Mouse (Mus musculus): ENCODE results near the gene Bahcc1. TPM values are rescaled to one million over a fixed set of nuclear protein-coding genes. Genes with fewer than 3 reads are reported as not detected.

Bahcc1 gene
- polyA plus RNA-seq, 1 experiment from 2014 or later: 8.2 TPM

DNA sequence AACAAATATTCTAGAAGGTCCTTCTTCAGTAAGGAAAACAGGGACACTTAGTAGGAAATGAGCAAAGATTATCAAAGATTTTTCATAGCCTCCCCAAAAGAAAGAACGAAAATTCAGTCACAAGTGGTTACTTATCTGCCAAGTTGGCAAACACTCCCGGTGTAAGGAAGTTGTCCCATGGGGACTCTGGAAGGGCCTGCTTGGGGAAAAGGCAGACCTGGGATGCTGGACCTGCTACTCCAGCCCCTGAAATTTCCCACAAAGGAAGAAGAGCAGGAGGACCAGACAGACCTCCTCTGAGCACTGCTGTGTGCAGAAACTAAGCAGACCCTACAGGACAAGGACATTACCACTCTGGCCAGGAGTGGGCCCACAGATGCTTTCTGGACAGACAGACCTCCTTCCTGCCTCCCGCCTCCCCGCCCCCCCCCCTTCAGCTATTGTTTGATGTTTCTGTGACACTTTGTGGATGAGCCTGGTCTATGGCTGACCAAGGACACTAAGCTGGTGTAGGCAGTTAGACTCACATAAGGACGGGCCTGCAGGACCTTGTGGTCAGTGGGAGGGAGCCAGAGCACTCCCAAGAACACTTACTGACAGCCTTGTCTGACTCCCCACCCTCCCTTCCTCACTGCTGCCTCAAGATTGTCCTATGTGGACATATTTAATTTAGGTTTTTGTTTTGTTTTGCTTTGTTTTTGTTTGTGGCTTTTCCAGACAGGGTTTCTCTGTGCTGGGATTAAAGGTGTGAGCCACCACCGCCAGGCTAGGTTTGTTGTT is 81.3 kb downstream of the Bahcc1 start:
- Histone ChIP-seq H3K4me3 (replicated peaks; ENCODE audit: low read depth, low read length) (no peak overlapping the region), H3K27ac (no peak overlapping the region), H3K27me3 (ENCODE audit: insufficient read depth, low read length) (no peaks in the 10 kb centered on the region), H3K9me3 (replicated peaks; ENCODE audit: low read length) (no peaks in the 10 kb centered on the region), H3K36me3 (ENCODE audit: insufficient read depth, low read length) (no peaks in the 10 kb centered on the region), H3K4me2 (ENCODE audit: low read length) (no peak overlapping the region), H3K4me1 (replicated peaks; ENCODE audit: insufficient read depth, low read length) (peaks cover 18% of the 10 kb centered on the region; the same call in 1 of the 2 replicates), H3K9ac (ENCODE audit: low read depth, low read length) (no peak overlapping the region)
- 62% methylated on average over 6 of the region's 6 CpGs for WGBS
- ATAC-seq (replicated peaks; ENCODE audit: low FRiP score, low read depth) (no peak), DNase-seq (ENCODE audit: low spot score) (no peak)
- TF ChIP-seq CTCF (IDR thresholded peaks at IDR 0.05; ENCODE audit: low read depth): no peak

- peaks cover 18% of the 10 kb centered on the region; the same call in 1 of the 2 replicates for H3K4me1 ChIP-seq (replicated peaks; ENCODE audit: insufficient read depth, low read length)
- H3K4me3 ChIP-seq (replicated peaks; ENCODE audit: low read depth, low read length): no peak overlapping the region
- DNase-seq (ENCODE audit: low spot score) (no peak), ATAC-seq (replicated peaks; ENCODE audit: low FRiP score, low read depth) (no peak)
- 65% methylated on average over 16 of the region's 16 CpGs for WGBS
- no peak overlapping the region for H3K27ac ChIP-seq
- no peaks in the 10 kb centered on the region for H3K27me3 ChIP-seq (ENCODE audit: insufficient read depth, low read length)
- H3K9me3 ChIP-seq (replicated peaks; ENCODE audit: low read length): no peaks in the 10 kb centered on the region
- H3K9ac ChIP-seq (ENCODE audit: low read depth, low read length): no peak overlapping the region
- H3K4me2 ChIP-seq (ENCODE audit: low read length): 0 out of 2 replicates have a peak overlapping the region, but pooled peaks have one; percentile 87
- no peaks in the 10 kb centered on the region for H3K36me3 ChIP-seq (ENCODE audit: insufficient read depth, low read length)
- no peak for TF ChIP-seq CTCF (IDR thresholded peaks at IDR 0.05; ENCODE audit: low read depth)
Measured at GRCm38 (mm10) chr11:120314721-120315415, 82.1 kb downstream of the Bahcc1 start.

DNA sequence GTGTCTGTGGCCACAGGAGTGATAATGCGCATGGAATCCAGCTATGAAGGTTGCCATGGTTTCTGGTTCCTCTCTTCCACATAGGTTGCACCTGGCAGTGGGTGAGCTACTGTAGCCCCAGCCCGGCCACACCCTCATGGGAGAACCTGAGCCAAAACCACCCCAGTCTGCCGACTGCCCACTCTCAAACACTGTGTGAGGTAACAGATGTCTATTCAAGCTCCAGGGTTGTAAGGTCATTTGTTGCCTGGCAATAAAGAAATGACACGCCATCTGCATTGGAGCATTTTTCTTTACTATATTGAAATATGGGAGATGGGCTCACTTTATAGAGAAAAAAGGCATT is 82.6 kb downstream of the Bahcc1 start:
- Histone ChIP-seq H3K27me3 (ENCODE audit: insufficient read depth, low read length) (no peaks in the 10 kb centered on the region), H3K36me3 (ENCODE audit: insufficient read depth, low read length) (no peaks in the 10 kb centered on the region), H3K9ac (ENCODE audit: low read depth, low read length) (no peak overlapping the region), H3K4me1 (replicated peaks; ENCODE audit: insufficient read depth, low read length) (peaks cover 18% of the 10 kb centered on the region; the same call in 1 of the 2 replicates), H3K27ac (peak overlapping the region; percentile 97; the same call in 1 of the 2 replicates), H3K4me3 (replicated peaks; ENCODE audit: low read depth, low read length) (no peak overlapping the region), H3K9me3 (replicated peaks; ENCODE audit: low read length) (no peaks in the 10 kb centered on the region), H3K4me2 (ENCODE audit: low read length) (peak overlapping the region; percentile 87)
- DNase-seq (ENCODE audit: low spot score) (no peak), ATAC-seq (replicated peaks; ENCODE audit: low FRiP score, low read depth) (no peak)
- WGBS: 30% methylated on average over 4 of the region's 4 CpGs
- no peak for TF ChIP-seq CTCF (IDR thresholded peaks at IDR 0.05; ENCODE audit: low read depth)

GRCm38 (mm10) chr11:120315832-120316689 is 83.3 kb downstream of the Bahcc1 start:
- DNase-seq (ENCODE audit: low spot score) (peak; percentile 98), ATAC-seq (replicated peaks; ENCODE audit: low FRiP score, low read depth) (peak; percentile 93)
- no peak for TF ChIP-seq CTCF (IDR thresholded peaks at IDR 0.05; ENCODE audit: low read depth)
- WGBS: 4% methylated on average over 34 of the region's 37 CpGs
- H3K9me3 ChIP-seq (replicated peaks; ENCODE audit: low read length): no peaks in the 10 kb centered on the region
- peak overlapping the region; percentile 87 for H3K4me2 ChIP-seq (ENCODE audit: low read length)
- H3K27me3 ChIP-seq (ENCODE audit: insufficient read depth, low read length): no peaks in the 10 kb centered on the region
- H3K27ac ChIP-seq: peak overlapping the region; percentile 97
- H3K4me3 ChIP-seq (replicated peaks; ENCODE audit: low read depth, low read length): peak overlapping the region; percentile 44
- H3K9ac ChIP-seq (ENCODE audit: low read depth, low read length): peak overlapping the region; percentile 71
- H3K4me1 ChIP-seq (replicated peaks; ENCODE audit: insufficient read depth, low read length): peaks cover 17% of the 10 kb centered on the region; the same call in 1 of the 2 replicates
- H3K36me3 ChIP-seq (ENCODE audit: insufficient read depth, low read length): no peaks in the 10 kb centered on the region

GRCm38 (mm10) chr11:120316690-120317254 is 84.0 kb downstream of the Bahcc1 start:
- Histone ChIP-seq H3K4me3 (replicated peaks; ENCODE audit: low read depth, low read length) (peak overlapping the region; percentile 44), H3K9me3 (replicated peaks; ENCODE audit: low read length) (no peaks in the 10 kb centered on the region), H3K27me3 (ENCODE audit: insufficient read depth, low read length) (no peaks in the 10 kb centered on the region), H3K4me1 (replicated peaks; ENCODE audit: insufficient read depth, low read length) (peaks cover 10% of the 10 kb centered on the region; the same call in 1 of the 2 replicates), H3K4me2 (ENCODE audit: low read length) (peak overlapping the region; percentile 87), H3K9ac (ENCODE audit: low read depth, low read length) (peak overlapping the region; percentile 71), H3K36me3 (ENCODE audit: insufficient read depth, low read length) (no peaks in the 10 kb centered on the region), H3K27ac (peak overlapping the region; percentile 97)
- ATAC-seq (replicated peaks; ENCODE audit: low FRiP score, low read depth) (no peak), DNase-seq (ENCODE audit: low spot score) (peak; percentile 47)
- no peak for TF ChIP-seq CTCF (IDR thresholded peaks at IDR 0.05; ENCODE audit: low read depth)
- WGBS: 8% methylated on average over 13 of the region's 13 CpGs

Data from kidney, postnatal 0 days (tissue).